Mouse (Mus musculus) CH12.LX (cell line): ENCODE data around the gene Sipa1l2. TPM values are rescaled to one million over a fixed set of nuclear protein-coding genes. Genes with fewer than 3 reads are reported as not detected.

Experiments
- DNase-seq: peaks from one replicate; pipeline ENCODE4 v3.0.0-alpha.2; 2013; ENCODE audit errors: extremely low read depth
- H3K27ac ChIP-seq: 2 replicates; pipeline ENCODE4 v1.5.1; 2012; ENCODE audit warnings: low read depth, mild to moderate bottlenecking, control low read depth, moderate library complexity; ENCODE audit not compliant: insufficient read depth
- H3K27me3 ChIP-seq: replicated peaks from 2 replicates; pipeline ENCODE3; 2012; ENCODE audit warnings: inconsistent platforms
- H3K36me3 ChIP-seq, 2 experiments: replicated peaks in 1 of 2; 2 replicates each; pipeline versions ENCODE3 to v1.6.1; 2012; ENCODE audit warnings: inconsistent platforms in 1 of 2, low read length in 1 of 2, mild to moderate bottlenecking in 1 of 2, mixed read lengths in 1 of 2, moderate library complexity in 1 of 2; ENCODE audit not compliant: control insufficient read depth in 1 of 2, insufficient read depth in 1 of 2
- H3K4me1 ChIP-seq, 2 experiments: 2 replicates each; pipeline ENCODE4 v1.6.1; 2012; ENCODE audit warnings: inconsistent platforms in 1 of 2, moderate library complexity in 1 of 2; ENCODE audit not compliant: insufficient read depth in 2 of 2, control insufficient read depth in 1 of 2
- H3K4me2 ChIP-seq: 2 replicates; pipeline ENCODE4 v1.6.1; 2012; ENCODE audit warnings: low read depth, mild to moderate bottlenecking, control low read depth; ENCODE audit not compliant: poor library complexity, insufficient read depth, severe bottlenecking
- H3K4me3 ChIP-seq, 3 experiments: fragments of 150-350 bp in 1 of 3; sonication (generic) in 1 of 3; replicated peaks in 1 of 3; 2 replicates each; pipeline versions ENCODE3 to v1.5.1; 2011 to 2012; ENCODE audit warnings: low read depth in 2 of 3, low read length in 2 of 3, mild to moderate bottlenecking in 2 of 3, moderate library complexity in 2 of 3, control low read depth in 1 of 3, improper control_type of control experiment in 1 of 3, inconsistent platforms in 1 of 3, mixed read lengths in 1 of 3; ENCODE audit not compliant: poor library complexity in 1 of 3
- H3K79me2 ChIP-seq: replicated peaks from 2 replicates; pipeline ENCODE4 v1.6.1; 2012; ENCODE audit warnings: mild to moderate bottlenecking, moderate library complexity; ENCODE audit not compliant: control insufficient read depth, poor library complexity, insufficient read depth, severe bottlenecking; ENCODE audit errors: extremely low read depth
- H3K9ac ChIP-seq: 2 replicates; pipeline ENCODE4 v1.6.1; 2012; ENCODE audit warnings: low read depth, mild to moderate bottlenecking, control low read depth, moderate library complexity; ENCODE audit not compliant: insufficient read depth
- H3K9me3 ChIP-seq: replicated peaks from 2 replicates; pipeline ENCODE3; 2012; ENCODE audit warnings: low read length, inconsistent platforms, mixed read lengths
- BHLHE40 ChIP-seq: IDR thresholded peaks from 2 replicates; pipeline ENCODE4 v1.6.1; 2011; ENCODE audit warnings: mild to moderate bottlenecking, low read depth, low read length, improper control_type of control experiment
- CHD1 ChIP-seq: IDR thresholded peaks from 2 replicates; pipeline ENCODE4 v1.6.1; 2012; ENCODE audit warnings: low read depth, low read length, improper control_type of control experiment, inconsistent platforms
- EP300 ChIP-seq: IDR thresholded peaks from 2 replicates; pipeline ENCODE4 v1.6.1; 2011; ENCODE audit warnings: low read length, improper control_type of control experiment
- GABPA ChIP-seq: IDR thresholded peaks from 2 replicates; pipeline ENCODE4 v1.6.1; 2012; ENCODE audit warnings: low read depth, low read length, improper control_type of control experiment, inconsistent platforms; ENCODE audit not compliant: insufficient replicate concordance
- HCFC1 ChIP-seq: IDR thresholded peaks from 2 replicates; pipeline ENCODE4 v1.6.1; 2012; ENCODE audit warnings: low read depth, mild to moderate bottlenecking, inconsistent platforms, low read length, improper control_type of control experiment
- IRF4 ChIP-seq: IDR thresholded peaks from 2 replicates; pipeline ENCODE4 v1.6.1; 2014; ENCODE audit warnings: low read depth, mild to moderate bottlenecking, inconsistent platforms, low read length, improper control_type of control experiment
- MAFK ChIP-seq: IDR thresholded peaks from 2 replicates; pipeline ENCODE4 v1.6.1; 2011; ENCODE audit warnings: low read length, improper control_type of control experiment; ENCODE audit not compliant: insufficient replicate concordance
- MAX ChIP-seq: IDR thresholded peaks from 2 replicates; pipeline ENCODE4 v1.6.1; 2011; ENCODE audit warnings: low read length, improper control_type of control experiment
- MEF2A ChIP-seq: IDR thresholded peaks from 2 replicates; pipeline ENCODE4 v1.6.1; 2014; ENCODE audit warnings: low read depth, mild to moderate bottlenecking, inconsistent platforms, low read length, improper control_type of control experiment, borderline replicate concordance
- NELFE ChIP-seq: IDR thresholded peaks from 2 replicates; pipeline ENCODE4 v1.6.1; 2011; ENCODE audit warnings: low read depth, low read length, improper control_type of control experiment
- RCOR1 ChIP-seq: conservative IDR thresholded peaks from 2 replicates; pipeline ENCODE4 v1.6.1; 2012; ENCODE audit warnings: low read depth, mild to moderate bottlenecking, inconsistent platforms, low read length, improper control_type of control experiment
- USF1 ChIP-seq: IDR thresholded peaks from 2 replicates; pipeline ENCODE4 v1.6.1; 2014; ENCODE audit warnings: low read depth, mild to moderate bottlenecking, inconsistent platforms, low read length, improper control_type of control experiment
- USF2 ChIP-seq: conservative IDR thresholded peaks from 2 replicates; pipeline ENCODE4 v1.6.1; 2011; ENCODE audit warnings: low read depth, low read length, improper control_type of control experiment
- ZNF384 ChIP-seq: IDR thresholded peaks from 2 replicates; pipeline ENCODE4 v1.6.1; 2012; ENCODE audit warnings: low read depth, low read length, improper control_type of control experiment, inconsistent platforms
- dilution Hi-C: fragments of 300-500 bp; cut with MboI; formaldehyde crosslinking; loops from 2 replicates; pipeline ENCODE4 v1.14.3; 2020; ENCODE audit warnings: low sequenced_read_pairs; ENCODE audit not compliant: extremely low pct_unique_long_range_greater_than_20kb, extremely low pct_ligation_motif_present
- in situ Hi-C: fragments of 300-500 bp; cut with MboI; formaldehyde crosslinking; loops from 3 replicates; pipeline ENCODE4 v1.14.3; 2019; ENCODE audit warnings: low sequenced_read_pairs, low pct_ligation_motif_present, low pct_unique_long_range_greater_than_20kb, mixed read lengths
- polyA plus RNA-seq: library from polyadenylated mRNA; unstranded; fragments of >175 nt; gene quantifications from 2 replicates; pipeline ENCODE4 v1.2.1, GENCODE M21; 2012; ENCODE audit warnings: low read depth; ENCODE audit not compliant: insufficient read length
- total RNA-seq, 2 experiments: library from RNA; depleted of rRNA; stranded (reverse); fragments of 300-350 nt in 1 of 2; fragments of >200 nt in 1 of 2; gene quantifications; 2 replicates each; pipeline ENCODE4 v1.2.3; 2012 to 2014

The Sipa1l2 gene
- total and polyA plus RNA-seq, 3 experiments: 2.0 to 5.6 (median 2.7) TPM

DNA sequence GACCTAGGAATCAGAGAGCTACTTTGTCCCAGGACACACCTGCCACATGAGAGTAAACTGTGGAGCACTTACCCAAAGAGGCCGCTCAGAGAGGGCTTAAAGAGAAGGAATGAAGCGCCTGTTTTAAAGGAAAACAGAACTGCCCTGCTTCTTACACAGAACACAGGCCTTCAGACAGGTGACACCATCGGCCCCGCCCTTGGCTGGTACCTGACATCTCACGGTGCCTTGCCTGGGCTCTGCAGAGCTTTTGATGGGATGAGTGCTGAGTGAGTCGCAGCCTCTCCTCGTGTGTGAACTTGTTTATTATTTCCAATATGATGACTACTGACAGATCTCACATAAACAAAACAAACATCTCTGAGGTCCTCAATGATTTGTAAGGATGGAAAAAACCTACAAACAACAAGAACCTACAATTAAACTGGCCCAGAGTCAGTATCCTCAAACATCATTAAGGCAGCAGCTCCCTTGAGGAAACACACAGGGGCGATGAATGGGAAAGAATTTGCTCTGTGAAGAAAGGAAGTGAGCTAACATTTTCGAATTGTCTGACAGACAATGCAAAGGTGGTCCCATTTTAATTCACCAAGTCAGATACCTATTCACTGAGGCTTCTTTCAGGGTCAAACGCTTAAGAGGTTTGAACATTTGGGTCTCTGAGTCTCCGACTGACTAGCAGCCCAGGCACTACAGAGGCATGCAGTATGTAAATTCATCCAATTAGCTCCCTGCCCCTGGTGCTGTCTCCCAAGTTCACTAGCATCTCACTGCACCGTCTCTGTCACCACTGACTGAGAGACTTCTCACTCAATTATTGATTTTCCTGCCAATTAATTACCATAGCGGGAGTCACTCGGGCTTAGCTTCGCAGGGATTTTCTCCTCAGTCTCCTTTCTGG lies 39.2 kb downstream of the Sipa1l2 start:
- Histone ChIP-seq H3K9ac (no peak overlapping the region), H3K4me2 (no peak overlapping the region), H3K27me3 (no peaks in the 10 kb centered on the region), H3K27ac (no peak overlapping the region), H3K4me1 (peaks cover 5 to 57% of the 10 kb centered on the region in 2 experiments), H3K79me2 (no peaks in the 10 kb centered on the region), H3K9me3 (peaks cover 4% of the 10 kb centered on the region), H3K4me3 (no peak overlapping the region), H3K36me3 (peaks cover 0 to 2% of the 10 kb centered on the region in 2 experiments)
- DNase-seq: no peak
- in situ Hi-C loops (no loop called here), dilution Hi-C loops (no loop called here)
- TF ChIP-seq MAFK (no peak), MAX (no peak), USF2 (no peak), RCOR1 (no peak), MEF2A (no peak), HCFC1 (no peak), IRF4 (no peak), CHD1 (no peak), GABPA (no peak), NELFE (no peak), ZNF384 (no peak)

DNA sequence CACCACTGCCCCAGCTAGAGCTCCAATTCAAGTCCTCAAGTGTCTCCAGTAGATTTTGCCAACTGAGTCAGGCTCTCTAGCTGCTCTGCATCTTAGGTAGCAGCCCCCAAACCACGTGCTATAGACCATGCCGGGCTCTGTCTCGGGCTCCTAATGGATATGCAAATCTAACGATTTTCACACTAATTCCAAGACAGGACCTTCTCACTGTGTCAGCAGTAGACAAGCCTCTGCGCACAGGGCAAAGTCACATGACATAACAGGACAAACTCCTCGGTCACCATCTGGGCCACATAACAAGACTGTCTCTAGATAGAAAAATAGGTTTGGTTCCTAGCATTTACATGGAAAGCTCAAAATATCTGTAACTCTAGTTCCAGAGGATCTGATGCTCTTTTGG lies 40.6 kb downstream of the Sipa1l2 start:
- peaks cover 5 to 63% of the 10 kb centered on the region in 2 experiments for H3K4me1 ChIP-seq
- H3K79me2 ChIP-seq: no peaks in the 10 kb centered on the region
- dilution Hi-C loops: no loop called here
- no peak for TF ChIP-seq EP300
- TF ChIP-seq BHLHE40: 0 out of 2 replicates have a peak, but pooled peaks have one; percentile 46
- no peak for TF ChIP-seq USF1
- TF ChIP-seq USF2: peak; percentile 25; the same call in 1 of the 2 replicates
- TF ChIP-seq MAX: 0 out of 2 replicates have a peak, but pooled peaks have one; percentile 36
- H3K27me3 ChIP-seq: no peaks in the 10 kb centered on the region
- no peak overlapping the region for H3K4me2 ChIP-seq
- peak; percentile 55 for DNase-seq
- H3K9me3 ChIP-seq: peaks cover 4% of the 10 kb centered on the region
- H3K4me3 ChIP-seq: no peak overlapping the region
- H3K9ac ChIP-seq: no peak overlapping the region
- H3K27ac ChIP-seq: no peak overlapping the region
- in situ Hi-C loops: no loop called here
- H3K36me3 ChIP-seq: no peaks in the 10 kb centered on the region
